Mouse (Mus musculus) B cell, adult 2 months (primary cell): ENCODE measurements at regions not wholly inside any gene's neighbourhood (a gene's known extent, or its start where the extent isn't known, plus 50 kb on each side); places are given as distances from the start of the nearest gene placed in this dataset.

ENCODE experiments used
- DNase-seq, 2 experiments: peaks; one replicate each; pipeline ENCODE4 v3.0.0; 2022

GRCm38 (mm10) chr10:67439844-67440243, 95.4 kb upstream of the Egr2 start:
- no peak for DNase-seq

GRCm38 (mm10) chr10:67441243-67441642, 94.0 kb upstream of the Egr2 start:
- no peak for DNase-seq

DNA sequence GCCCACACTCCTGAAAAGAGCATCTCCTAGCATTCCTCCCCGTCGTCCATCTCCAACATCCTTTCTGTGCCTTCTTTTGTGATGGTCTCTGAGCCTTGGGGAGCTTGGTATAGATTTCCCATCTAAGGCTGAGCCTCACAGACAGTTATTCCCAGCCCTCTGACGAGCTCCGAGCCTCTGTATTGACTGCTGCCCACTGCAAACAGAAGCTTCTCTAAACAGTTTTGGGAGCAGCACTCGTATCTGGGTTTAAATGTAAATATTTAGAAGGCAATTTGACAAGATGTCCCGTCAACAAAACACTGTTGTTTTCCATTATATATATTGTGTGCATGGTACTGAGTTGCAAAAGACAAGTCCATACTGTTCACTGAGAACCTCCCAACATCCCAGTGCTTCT, 86.4 kb upstream of the Egr2 start:
- no peak for DNase-seq

- DNase-seq: no peak
Observed at GRCm38 (mm10) chr10:67454149-67454548, 81.1 kb upstream of the Egr2 start.

GRCm38 (mm10) chr10:67458447-67459272, 76.6 kb upstream of the Egr2 start:
- no peak for DNase-seq

DNA sequence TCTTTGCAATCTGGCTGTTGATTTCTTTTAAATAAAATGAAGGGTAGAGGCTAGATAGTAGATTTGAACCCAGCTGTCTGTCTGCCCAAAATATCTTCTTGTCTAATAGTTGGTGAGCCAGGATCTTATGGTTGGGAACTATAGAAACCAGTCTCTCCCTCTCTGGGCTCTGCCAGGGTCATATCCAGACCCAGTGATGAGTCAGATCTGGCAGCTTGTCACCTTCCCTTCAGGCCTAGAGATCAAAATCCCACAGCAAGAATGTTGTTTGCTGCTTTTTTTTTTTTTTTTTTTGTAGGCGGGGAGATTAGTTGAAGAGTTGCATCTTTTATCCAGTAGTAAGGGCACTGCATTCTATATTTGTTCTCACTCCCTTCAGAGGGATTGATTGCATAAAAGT, 74.0 kb upstream of the Egr2 start:
- DNase-seq: no peak

DNA sequence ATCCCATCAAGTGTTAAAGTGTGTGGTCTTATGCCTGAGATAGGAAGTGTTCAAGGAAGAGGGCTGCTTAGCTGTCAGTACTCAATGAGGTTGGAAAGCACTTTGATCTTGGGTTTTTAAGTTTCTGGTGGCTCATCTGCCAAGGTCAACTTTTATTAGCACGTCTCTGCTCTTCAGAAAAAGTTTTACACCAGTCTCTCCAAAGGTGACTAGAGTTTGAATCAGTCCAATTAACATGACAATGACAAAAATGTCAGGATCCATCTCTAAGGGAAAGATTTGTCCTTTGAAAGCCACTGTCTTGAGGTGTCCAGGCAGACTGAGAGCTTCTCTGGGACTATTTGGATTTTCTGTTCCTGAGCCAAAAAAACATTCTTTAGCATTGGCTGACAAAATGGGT, 73.4 kb upstream of the Egr2 start:
- DNase-seq: no peak

DNA sequence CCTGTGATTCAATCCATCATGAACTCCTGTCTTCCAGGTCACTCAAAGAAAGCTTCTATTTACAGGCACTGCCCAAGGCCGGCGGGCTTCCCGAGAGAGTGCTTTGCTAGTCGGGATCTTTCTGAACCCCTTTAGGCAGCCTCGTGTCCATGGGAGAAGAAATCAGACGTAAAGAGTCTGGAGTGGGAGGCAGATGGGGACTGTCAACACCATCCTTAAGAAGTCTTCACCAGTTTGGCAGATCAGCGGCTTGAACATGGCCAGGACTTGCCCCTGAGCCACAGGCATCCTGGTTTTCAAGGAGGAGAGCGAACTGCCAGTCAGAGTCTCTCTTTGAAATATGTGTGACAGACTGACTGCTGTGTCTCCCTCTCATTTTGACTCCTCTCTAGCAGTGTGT, 66.6 kb upstream of the Egr2 start:
- no peak for DNase-seq

- no peak for DNase-seq
Observed at GRCm38 (mm10) chr10:67473016-67473415, 62.3 kb upstream of the Egr2 start.

DNA sequence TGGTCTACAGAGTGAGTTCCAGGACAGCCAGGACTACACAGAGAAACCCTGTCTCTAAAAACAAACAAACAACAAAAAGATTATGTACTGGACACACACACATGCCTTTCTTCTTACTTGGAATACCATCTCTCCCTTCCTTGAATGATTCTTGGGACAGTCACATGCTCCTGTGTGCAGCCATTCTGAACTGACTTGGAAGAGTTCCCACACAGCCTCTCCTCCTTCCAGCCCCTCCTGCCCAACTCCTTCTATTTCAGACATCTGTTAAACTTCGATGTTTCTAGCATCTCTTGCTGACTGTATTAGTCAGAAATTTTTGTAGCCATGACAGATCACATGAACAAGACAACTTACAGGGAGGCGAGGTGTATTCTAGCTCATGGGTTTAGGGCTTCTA, 60.9 kb upstream of the Egr2 start:
- DNase-seq: no peak

DNA sequence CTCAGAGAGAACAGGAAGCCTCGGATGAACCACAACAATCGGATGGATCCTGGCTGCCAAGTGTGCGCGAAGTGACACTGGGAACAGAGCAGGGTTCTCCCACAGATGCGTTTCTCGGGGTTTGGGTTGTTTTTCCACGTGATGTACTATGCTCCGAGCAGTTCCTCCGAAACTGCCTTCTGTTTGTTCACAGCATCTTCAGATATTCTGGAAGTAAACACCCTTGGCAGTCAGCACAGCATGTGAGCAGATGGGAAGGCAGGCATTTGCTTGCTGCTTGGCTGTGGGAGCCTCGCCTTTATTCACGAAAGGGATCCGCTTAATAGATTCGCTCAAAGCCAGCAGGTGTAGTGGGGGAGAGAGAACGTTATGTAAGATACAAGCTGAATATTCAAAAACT, 53.0 kb upstream of the Egr2 start:
- DNase-seq: no peak

DNA sequence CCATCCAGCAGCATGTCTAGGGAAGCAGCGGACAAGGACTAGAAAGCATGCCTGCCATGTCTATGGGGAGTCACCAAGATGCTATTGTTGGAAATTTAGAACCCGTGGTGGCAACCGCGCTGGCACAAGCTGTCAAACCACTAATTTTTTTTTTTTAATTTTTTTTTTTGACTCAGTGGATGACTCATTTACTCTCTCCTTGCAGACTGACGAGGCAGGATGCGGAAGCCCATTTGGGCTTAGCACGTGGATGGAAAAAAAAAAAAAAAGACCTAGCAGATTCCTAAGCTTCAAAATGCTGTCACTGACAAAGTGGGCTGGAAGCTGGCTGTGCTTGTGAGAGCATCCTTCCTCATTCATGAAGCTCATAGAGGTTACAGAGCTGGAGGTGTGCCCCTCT, 51.9 kb upstream of the Egr2 start:
- DNase-seq: no peak

DNA sequence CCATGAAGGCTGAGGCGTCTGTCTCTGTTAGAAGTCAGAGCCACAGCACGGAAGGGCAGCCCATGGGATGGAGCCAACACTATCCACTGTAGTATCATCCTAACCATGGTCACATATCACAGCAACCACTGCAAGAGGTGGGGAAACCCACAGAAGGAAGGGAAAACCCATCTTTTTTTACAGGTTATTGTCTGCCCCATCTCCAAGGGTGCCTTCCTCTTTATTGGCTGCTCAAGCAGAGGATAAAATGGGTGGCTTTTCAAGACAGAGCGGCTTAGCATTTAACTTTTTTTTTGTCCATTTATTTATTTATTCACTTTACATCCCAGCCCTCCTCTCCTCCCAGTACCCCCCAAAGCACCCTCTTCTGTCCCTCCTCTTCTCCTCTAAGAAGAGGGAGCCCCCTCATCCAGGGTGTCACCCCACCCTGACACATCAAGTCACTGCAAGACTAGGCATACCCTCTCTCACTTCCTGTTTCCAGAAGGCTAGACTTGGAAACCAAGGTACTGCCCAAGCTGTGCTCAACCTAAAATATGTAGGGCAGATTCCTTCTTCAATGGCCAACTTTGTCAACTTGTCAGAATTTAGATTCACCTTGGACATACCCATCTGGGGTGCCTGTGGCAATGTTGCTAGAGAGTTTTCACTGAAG, 51.1 kb upstream of the Egr2 start:
- DNase-seq: peak in 1 of 2 experiments; percentile 11
